Mouse (Mus musculus): ENCODE data around the gene Mid1.

The Mid1 gene

DNA sequence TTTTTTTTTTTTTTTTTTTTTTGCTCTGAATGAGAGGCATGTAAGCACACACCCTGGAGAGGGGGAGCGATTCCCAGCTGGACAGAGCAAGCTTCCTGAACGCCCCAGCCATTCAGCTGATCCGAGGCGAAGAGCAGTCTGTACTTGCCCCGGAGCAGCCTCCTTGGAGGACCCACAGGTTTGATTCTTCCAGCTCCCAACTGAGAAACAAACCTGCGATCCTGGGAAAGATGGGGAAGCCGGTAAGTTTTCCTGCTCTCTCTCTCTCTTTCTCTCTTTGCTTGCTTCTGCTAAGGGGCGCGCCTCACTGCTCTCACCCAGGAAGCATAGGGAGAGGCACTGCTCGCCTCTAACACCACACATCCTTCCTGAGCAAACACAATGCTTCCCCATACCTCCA is at the start of gene Mid1:
TSS of gene Mid1 (plus strand) at position 69 of the 400 bp plus-strand sequence.
- DNase-seq (ENCODE audit: low read depth, low spot score): no peak

DNA sequence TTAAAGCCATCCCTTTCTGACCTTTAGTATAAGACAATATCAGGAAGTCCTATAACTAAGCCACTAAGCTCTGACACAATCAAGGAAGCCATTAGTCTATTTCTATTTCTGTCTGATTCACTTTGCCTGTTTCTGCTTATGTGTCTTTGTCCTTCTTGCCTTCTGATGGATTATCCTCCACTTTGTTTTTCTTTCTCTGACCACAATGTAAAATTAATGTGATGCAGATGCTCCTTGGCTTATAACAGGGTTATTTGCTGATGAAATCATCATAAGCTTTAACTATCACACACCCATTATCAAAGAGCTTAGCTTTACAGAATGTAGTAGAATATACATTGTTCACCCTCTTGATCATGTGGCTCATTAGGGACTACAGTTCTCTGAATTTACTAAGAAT is 11.9 kb upstream of the Mid1 start:
- DNase-seq (ENCODE audit: low read depth, low spot score): no peak

DNA sequence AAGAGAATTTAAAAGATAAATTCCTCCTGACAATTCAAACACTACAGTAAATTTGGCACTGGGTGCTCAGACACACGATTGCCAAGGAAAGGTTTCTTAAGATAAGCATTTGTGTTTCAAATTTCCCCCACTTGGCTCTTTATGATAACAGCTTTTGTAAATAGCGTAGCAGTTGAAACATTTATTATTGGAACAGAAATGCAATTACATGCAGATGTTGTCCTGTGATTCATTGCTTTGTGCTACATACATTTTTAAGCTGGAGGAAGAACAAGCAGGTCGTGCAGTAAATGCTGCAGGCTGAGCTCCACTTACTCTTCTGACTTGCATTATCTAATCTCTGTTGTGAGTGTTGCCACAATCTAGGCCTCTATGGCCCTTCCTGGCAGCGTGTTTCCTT is 8.7 kb upstream of the Mid1 start:
- DNase-seq (ENCODE audit: low read depth, low spot score): no peak

DNA sequence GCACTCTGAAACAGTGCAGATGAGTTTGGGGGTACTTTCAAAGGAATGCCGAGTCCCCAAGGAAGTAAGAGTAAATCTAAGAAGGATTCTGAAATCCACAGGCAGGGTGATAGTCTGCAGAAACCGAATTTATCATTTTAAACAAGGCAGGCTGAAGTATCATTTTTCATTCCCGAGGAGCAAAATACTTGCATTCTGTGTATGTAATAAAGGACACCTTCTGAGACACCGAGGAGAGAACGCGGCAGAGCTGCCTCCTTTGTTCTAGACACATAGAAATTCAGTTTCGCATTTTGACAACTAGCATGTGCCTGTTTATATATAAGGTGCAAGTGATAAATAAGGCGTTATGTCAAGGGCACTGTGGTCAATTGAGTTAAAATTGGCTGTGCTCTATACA is 732 bp downstream of the Mid1 start:
- DNase-seq (ENCODE audit: low read depth, low spot score): no peak

DNA sequence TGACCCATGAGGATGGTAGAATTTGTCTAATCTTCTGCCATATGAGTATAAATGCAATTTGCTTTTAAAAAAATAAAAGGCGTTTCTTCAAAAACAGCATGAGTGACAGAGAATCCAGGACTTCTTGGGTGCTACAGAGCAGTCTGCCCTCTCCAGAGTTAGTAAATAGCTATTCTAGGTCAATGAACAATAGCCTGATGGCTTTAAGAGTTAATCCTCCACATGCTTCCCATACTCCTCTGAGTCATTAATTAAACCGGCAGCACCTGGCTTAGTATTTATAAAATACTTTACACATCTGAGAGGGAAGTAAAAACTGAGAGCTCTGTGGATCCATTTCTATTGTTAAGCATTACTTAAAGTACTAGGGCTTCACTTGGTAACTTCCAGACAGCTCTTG is 6.2 kb downstream of the Mid1 start:
- no peak for DNase-seq (ENCODE audit: low read depth, low spot score)

DNA sequence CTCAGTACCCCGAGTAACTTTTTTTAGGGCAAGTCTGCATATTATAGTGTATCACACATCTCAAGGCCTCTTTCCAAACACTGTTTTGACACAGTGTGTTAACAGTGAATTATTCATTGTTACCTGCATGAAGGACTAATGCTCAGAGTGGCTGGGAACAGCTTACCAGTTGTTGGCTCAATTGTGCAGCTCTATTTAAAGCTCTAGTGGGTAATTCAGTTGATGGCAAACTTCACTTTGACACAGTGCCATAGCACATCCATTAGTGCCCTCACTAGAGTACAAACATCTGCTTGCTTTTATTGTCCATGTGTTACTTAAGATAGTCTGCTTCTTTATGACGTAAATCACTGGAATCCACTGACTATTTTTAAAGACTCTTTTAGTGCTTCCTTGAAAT is 6.7 kb downstream of the Mid1 start:
- no peak for DNase-seq (ENCODE audit: low read depth, low spot score)

DNA sequence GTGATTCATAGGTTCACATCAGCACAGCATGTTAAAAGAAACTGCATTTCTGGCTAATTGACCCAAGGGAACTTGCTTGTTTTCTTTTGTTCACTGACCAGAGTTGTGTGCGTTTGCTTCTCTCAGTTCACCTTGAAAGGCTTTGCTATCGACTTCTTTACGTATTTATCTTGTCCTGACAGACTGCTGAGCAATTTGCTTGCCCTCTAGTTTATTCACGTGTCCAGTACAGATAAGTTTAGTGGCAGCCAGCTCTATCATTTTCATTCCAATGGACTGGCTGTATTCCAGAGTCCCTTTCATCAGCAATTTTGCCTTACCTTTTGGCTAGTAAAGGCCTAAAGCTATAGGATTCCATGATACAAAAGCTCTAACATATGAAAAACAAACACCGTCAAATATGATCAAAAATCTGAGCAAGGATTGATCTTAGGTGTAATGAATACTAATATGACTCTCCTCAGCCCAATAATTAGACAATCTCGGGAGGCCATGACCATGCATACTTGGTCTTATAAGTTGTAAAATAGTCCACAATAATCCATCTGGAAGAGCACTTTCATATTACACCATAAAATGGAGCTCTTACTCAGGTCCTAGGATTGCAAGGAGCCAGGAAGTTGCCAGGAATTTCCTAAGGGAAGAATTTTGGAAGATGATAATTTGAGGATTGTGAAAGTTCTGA is 7.4 kb downstream of the Mid1 start:
- no peak for DNase-seq (ENCODE audit: low read depth, low spot score)

DNA sequence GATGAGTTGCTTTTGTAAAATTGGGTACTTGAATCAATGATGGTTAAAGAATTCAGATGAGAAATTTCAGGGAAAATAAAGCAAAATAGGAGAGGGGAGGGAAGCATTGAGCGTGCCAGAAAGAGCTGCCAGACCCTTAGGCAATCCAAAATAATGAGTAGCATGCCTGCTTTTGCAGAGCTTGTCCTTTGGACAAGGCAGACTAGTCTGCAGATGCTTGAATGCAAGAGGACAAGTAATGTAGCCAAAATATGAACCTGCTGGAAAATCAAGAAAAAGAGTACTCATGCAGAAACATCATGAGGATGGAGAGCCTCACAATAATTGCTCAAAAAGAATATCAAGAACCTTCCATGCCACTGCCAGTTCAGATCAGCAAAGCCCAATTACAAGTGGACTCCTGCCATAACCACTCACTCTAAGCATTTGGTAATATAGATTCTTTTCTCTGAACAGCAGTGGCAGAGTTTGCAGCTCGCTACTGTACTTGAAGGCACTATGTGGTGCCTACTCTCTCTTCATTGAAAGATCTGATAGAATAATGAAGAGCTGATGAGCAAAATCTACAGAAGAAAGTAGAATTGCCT is 19.1 kb downstream of the Mid1 start:
- DNase-seq (ENCODE audit: low read depth, low spot score): no peak

DNA sequence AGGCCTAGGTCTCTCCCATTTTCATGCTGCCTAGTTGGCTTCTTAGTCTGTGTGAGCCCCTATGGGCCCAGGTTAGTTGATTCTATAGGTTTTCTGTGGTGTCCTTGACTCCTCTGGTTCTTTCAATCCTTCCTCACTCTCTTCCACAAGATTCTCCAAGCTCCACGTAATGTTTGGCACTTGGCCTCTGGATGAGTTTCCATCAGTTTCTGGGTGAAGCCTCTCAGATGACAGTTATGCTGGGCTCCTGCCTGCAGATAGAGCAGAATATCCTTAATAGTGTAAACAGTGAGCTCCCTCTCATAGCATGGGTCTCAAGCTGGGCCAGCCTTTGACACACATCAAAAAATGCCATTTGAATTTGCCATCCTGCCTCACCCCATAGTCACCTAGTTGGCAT is 38.5 kb downstream of the Mid1 start:
- DNase-seq (ENCODE audit: low read depth, low spot score): no peak

DNA sequence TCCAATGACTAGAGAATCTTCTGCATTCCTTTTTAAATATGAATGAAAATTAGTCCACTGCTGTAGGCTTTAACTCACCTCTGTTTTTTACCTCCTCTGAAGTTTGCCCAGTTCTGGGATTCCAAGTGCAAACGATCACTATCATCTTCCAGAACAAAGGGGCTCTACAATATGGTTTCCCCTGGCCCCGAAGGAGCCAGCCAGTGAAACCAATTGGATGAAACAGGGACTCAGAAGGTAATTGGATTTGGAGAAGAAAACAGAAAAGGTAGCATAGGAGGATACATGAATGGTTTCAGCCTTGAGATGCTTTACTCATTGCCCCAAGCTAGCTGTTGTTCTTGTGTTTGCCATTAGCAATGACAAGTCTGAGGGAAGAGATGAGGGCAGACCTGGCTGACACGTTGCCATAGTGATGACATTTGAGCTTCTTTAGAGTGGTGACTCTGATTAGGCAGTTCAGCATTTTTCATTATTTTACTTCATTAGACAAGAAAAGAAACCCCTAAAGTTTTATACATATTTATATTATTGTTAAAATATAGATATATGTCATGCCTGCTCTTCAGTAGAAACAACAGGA is 50.5 kb downstream of the Mid1 start:
- no peak for DNase-seq (ENCODE audit: low read depth, low spot score)

DNA sequence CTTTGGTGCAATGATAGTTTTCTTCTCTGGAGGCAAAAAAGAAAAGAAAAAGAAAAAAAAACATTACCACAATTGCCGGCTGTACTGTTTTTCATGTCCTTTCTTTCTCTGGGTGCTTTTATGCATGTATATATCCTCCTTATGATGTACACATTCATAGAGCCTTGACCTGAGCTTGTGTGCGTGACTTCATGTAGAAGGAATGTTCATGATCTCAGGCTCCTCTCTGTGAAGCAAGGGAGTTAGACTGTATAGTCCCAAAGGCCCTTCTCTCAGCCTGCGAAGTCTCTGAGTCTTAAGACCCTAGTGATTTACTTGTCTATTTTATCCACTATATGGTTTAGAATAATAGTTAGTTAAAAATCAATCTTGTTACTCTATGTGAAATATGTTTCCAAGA is 73.0 kb downstream of the Mid1 start:
- DNase-seq (ENCODE audit: low read depth, low spot score): no peak

DNA sequence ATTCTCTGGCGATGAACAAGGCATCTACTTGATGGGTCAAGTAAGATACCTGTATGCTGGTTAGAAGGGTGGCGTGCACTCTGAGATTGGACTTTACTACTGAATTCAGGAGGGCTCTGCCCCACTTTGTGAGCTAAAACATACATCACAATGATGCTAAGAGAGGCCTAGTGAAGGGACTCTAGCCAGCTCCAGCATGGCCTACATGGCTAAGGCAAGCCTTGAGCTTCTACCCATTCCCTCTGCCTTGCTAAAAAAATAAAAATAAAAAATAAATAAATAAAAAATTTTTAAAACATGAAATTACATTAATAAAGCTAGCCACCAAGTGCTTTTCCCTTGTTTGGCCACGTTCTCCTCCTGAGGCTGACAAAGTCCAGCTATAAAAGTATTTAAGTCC is 94.5 kb downstream of the Mid1 start, which contains the start of gene 4933400A11Rik:
TSS of gene 4933400A11Rik (minus strand) at position 101 of the 400 bp plus-strand sequence.
- no peak for DNase-seq (ENCODE audit: low read depth, low spot score)

DNA sequence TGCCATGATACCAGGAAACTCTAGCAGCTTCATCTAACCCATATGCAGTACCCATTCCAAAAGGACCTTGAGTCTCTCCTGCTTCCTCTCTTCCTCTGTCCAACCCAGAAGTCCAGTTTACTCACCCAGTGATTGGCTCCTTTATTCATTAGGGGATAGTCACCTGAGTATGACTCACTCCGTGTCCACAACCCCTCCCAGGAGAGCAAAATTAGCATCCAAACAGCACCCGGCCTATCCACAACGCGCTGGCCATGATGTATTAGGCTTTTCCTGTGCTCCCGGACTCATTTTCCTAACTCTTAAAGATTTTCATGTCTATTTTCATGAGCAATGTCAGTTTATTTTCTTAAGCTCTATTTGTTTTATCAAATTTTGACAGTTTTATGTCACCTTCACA is 104.7 kb downstream of the Mid1 start:
- no peak for DNase-seq (ENCODE audit: low read depth, low spot score)

DNA sequence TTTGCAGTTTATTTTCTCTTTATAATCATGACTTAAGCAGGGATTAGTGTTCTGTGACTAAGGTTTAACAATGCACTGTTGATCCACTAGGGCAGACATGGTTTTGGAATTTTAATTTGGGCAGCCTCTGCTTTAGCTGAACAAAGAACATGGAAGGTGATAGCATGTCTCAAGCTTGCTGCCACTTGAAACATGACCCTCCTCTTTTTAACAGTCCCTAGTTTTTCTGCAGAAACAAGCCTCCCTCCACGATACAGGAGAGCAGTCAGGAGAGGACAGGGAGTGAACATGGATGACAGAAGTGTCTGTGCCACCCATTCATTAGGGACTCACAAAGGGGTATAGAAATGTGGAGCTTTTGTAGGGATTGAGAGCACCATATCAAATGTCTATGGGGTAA is 107.9 kb downstream of the Mid1 start:
- DNase-seq (ENCODE audit: low read depth, low spot score): no peak

DNA sequence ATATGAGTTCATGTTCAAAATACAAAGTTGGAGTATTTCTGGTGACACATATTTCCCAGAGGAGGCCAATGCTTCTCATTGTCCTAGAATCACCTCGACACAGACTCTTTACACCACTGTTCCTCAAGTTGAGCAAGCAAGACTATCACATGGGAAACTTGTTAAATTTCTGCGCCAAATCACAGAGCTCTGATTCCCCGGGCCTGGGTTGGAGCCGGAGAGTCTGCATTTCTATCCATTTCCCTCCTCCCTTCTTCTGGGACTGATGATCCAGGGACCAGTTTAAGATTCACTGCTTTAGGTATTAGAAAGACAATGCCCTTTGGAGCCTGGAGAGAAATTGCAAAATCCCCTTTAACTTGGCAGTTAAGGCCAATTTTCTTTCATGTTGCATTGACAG is 109.4 kb downstream of the Mid1 start:
- no peak for DNase-seq (ENCODE audit: low read depth, low spot score)

DNA sequence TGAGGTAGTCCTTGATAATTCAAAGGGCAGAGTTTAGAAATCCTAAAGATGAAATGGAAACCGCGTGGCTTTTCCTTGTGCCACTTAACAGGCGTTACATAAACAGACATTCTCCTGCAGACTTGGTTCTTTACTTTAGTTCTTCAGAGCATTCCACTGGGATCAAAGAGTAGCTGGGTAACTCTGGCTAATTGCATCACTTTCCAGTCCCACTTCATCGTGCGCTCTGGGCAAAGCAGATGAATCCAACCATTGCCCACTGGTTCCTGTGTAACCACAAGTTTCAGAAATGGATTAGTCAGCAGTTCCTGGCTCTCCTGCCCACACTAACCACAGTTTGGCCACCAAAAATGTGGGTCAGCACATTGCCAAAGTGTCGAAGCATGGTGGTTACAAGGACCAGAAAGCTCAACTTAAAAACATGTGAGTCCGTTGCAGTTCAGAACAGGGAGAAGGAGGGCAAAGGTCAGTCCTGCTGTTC is 109.9 kb downstream of the Mid1 start:
- DNase-seq (ENCODE audit: low read depth, low spot score): no peak

DNA sequence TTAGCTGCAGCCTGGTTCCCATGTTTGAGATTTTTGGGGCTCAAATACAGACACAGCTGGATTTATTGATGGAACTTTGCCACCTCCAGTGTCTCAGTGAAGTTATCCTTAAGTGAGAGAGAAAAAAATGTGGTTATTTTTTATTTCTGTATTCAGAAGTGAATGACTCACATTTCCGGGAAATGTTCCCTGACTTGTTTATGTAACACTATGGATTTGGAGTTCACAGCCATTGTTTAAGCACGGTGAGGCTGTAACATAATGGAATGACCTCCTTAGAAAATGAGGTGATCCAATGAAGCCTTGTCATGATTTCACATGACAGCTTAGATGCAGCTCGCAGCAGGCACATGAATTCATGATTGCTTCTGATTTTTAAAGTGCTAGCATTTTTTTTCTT is 112.1 kb downstream of the Mid1 start:
- DNase-seq (ENCODE audit: low read depth, low spot score): no peak

DNA sequence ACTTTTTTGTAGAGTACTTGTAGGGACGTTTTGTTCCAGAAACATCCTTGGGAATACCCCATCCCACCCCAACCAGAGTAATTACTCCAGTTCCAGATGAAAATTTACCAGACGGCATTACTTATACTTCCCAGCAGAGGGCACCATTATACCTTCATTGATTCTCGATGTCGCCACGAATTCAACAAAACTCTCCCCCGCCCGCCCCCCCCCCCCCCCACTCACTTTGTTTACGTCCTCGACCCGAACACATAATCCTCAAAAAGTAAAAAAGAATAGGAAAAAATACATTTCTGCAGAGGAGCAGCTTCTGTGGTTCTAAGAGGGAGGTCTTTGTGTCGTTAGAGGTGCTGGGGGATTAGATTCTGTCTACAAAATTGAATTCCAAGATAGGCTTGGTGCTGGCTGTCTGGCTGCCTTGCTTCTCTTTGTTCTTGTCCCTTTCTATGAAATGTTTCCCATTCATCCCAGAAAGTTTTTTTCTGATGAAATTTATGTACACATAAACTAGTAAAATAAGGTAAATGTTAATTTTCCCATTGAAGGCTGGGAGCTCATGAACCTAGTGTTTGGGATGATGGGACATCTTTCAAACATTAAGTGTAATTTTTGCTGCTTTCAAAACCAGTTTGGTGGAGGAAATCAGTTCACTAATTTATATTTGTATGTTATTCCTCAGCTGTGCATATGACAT is 114.1 kb downstream of the Mid1 start:
- DNase-seq (ENCODE audit: low read depth, low spot score): peak; percentile 4

DNA sequence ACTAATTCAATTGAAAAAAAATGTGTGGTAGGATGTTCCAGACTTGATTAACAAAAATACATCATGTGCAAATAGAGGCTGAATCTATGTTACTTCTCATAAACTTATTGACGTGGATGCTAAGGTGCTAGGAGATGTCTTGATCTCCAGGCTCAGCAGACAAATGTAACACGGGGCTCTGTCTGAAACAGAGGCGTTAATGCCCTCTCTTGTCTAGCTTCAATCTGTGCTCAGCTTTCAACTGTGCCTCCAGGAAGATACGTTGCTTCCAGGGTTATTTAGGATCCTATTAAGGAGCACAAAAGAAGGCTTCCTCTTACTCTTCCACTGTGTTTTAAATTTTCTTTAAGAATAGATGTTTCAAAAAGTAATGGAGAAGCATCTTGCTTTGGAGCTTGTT is 115.2 kb downstream of the Mid1 start:
- DNase-seq (ENCODE audit: low read depth, low spot score): no peak

DNA sequence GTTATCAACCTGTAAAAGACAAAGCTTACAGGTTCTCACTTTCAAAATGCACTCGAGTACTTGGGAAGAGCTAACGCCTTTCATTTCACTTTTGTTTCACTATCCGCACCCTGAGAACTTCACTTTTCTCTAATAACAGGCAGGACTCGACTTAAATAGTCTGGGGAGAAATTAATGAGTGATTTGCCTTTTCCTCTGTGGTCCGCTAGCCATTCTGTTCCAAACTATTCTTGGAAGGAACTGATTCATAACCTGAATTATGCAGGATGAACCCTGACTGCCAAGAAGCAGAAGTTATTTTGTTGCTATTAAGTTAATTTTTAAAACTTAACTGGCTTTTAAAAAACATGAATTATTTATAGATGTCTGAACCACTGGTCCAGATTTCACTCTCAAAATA is 120.8 kb downstream of the Mid1 start:
- no peak for DNase-seq (ENCODE audit: low read depth, low spot score)

DNA sequence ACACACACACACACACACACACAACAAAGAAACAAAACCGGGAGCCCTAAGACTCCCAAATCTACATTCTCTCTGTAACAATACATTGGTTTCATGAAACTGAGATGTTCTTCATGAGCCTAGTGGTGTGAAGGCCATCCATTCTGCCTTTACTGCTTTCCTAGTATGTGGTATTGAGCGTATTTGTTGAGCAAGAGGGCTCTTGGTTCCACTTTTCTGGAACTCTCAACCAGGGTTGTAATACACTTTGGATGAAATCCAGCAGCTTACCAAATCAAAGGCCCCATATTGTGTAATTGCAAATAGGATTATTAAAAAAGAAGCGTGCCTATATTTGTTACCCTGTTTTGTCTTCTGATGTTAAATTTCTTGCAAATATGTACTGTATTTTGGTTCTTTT is 122.7 kb downstream of the Mid1 start:
- no peak for DNase-seq (ENCODE audit: low read depth, low spot score)

DNA sequence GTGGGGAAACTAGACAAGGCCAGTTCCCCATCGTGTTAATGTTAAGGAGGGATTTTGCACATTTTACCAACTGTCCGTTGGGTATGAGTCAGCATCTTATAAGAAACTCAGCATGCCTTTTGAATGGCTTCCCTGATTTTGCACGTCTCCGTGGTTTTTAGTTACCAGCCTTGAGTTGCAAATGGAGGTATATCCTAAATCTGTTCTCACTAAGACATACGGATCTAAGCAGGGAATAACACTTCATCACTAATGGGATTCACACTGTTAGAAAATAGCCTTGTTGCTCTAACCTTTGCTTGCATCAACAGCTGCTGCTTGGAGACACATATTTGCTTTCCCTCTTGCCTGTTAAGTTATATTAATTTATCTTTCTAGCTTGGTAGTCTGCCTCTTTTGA is 126.3 kb downstream of the Mid1 start:
- no peak for DNase-seq (ENCODE audit: low read depth, low spot score)

DNA sequence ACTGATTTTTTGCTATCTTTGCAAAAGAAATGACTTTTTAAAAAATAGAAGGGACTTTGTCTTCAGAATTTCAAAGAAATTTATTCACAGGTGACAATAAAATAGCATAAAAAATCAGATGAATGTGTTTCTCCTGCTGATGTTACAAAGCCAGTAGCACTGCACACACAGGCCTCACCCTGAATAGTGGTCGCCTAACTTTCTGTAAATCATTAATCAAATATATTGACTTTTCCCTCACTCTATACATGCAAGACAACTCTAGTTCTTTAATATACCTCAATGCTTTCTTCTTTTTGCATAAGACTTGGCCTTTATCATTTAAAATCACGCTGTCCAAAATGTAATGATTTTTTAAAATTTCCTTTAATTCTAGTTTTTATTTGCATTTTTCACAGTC is 126.8 kb downstream of the Mid1 start:
- DNase-seq (ENCODE audit: low read depth, low spot score): no peak
